Mouse (Mus musculus) embryonic facial prominence, embryonic 10.5 days (tissue): ENCODE results near the gene Mmp20. TPM values are rescaled to one million over a fixed set of nuclear protein-coding genes. Genes with fewer than 3 reads are reported as not detected.

Experiments
- DNase-seq: peaks from one replicate; pipeline ENCODE4 v3.0.0-alpha.2; 2017; ENCODE audit warnings: low spot score
- H3K27ac ChIP-seq: fragments of 300-500 bp; sonication (generic); replicated peaks from 2 replicates; pipeline ENCODE4 v1.5.1; 2016; ENCODE audit warnings: mild to moderate bottlenecking
- H3K27me3 ChIP-seq: fragments of 300-500 bp; sonication (generic); replicated peaks from 2 replicates; pipeline ENCODE4 v1.6.1; 2016; ENCODE audit warnings: low read depth, mild to moderate bottlenecking; ENCODE audit not compliant: poor library complexity, severe bottlenecking
- H3K36me3 ChIP-seq: fragments of 300-500 bp; sonication (generic); replicated peaks from 2 replicates; pipeline ENCODE4 v1.6.1; 2016; ENCODE audit warnings: mild to moderate bottlenecking, moderate library complexity
- H3K4me1 ChIP-seq: fragments of 300-500 bp; sonication (generic); 2 replicates; pipeline ENCODE4 v1.6.1; 2016
- H3K4me3 ChIP-seq: fragments of 300-500 bp; sonication (generic); 2 replicates; pipeline ENCODE4 v1.5.1; 2016; ENCODE audit warnings: mild to moderate bottlenecking, moderate library complexity
- H3K9me3 ChIP-seq: fragments of 300-500 bp; sonication (generic); 2 replicates; pipeline ENCODE4 v1.6.1; 2016; ENCODE audit warnings: mild to moderate bottlenecking
- WGBS: fragments of 180-500 bp; shearing (Covaris S2); methylation state at CpG from one replicate; pipeline ENCODE4 v1.1.7; 2016; 5-methylcytosine and 5-hydroxymethylcytosine counted together
- polyA plus RNA-seq: library from polyadenylated mRNA; unstranded; fragments of >200 nt; fragmentation: Nextera tagmentation; extraction: Ambion mirVana; gene quantifications from 2 replicates; pipeline ENCODE4 v1.2.1, GENCODE M21; 2016

Gene Mmp20
- polyA plus RNA-seq, 1 experiment from 2014 or later = not detected

DNA sequence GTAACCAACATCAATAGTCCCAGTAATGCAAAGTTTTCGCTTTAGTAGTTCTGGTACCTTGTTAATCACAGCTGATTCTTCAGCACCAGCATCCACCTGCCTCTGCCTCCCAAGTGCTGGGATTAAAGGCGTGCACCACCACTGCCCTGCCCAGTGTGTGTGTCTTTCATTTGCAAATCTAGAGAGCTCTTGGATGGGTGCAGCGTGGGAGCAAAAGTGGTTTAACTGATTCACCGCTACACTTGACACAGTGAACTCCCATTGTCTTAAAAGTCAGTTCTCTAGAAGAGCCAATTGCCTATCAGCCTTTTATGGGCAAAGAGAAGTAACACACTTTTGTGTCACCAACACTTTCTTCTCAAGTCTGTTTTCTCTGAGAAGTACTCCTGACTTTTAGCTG lies 83.2 kb downstream of the Mmp20 start:
- Histone ChIP-seq H3K36me3 (no peaks in the 10 kb centered on the region), H3K9me3 (no peaks in the 10 kb centered on the region), H3K27ac (no peak overlapping the region), H3K27me3 (no peaks in the 10 kb centered on the region), H3K4me3 (no peak overlapping the region), H3K4me1 (no peaks in the 10 kb centered on the region)
- 79% methylated on average over 4 of the region's 4 CpGs for WGBS
- DNase-seq = no peak

GRCm38 (mm10) chr9:7714062-7714907 lies 86.3 kb downstream of the Mmp20 start:
- no peak overlapping the region for H3K4me3 ChIP-seq
- no peaks in the 10 kb centered on the region for H3K27me3 ChIP-seq
- 44% methylated on average over 4 of the region's 4 CpGs for WGBS
- no peaks in the 10 kb centered on the region for H3K9me3 ChIP-seq
- H3K36me3 ChIP-seq = no peaks in the 10 kb centered on the region
- DNase-seq = peak; percentile 35
- H3K27ac ChIP-seq = no peak overlapping the region
- H3K4me1 ChIP-seq = no peaks in the 10 kb centered on the region

DNA sequence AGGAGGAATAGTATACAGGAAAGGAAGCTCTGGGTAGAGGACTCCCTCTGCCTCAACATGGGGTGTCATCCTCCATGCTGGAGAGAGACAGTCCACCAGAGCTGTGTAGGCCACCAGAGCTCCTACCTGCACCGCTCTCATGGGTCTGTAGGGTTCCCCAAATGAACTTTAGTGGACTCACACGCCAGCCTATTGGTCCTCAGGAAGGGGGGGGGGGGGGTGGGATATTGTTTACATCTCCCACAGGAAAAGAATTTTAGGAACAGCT lies 86.8 kb downstream of the Mmp20 start:
- whole genome bisulfite sequencing = 70% methylated on average over 2 of the region's 2 CpGs
- Histone ChIP-seq H3K4me1 (no peaks in the 10 kb centered on the region), H3K4me3 (no peak overlapping the region), H3K27ac (no peak overlapping the region), H3K27me3 (no peaks in the 10 kb centered on the region), H3K36me3 (no peaks in the 10 kb centered on the region), H3K9me3 (no peaks in the 10 kb centered on the region)
- DNase-seq = no peak

DNA sequence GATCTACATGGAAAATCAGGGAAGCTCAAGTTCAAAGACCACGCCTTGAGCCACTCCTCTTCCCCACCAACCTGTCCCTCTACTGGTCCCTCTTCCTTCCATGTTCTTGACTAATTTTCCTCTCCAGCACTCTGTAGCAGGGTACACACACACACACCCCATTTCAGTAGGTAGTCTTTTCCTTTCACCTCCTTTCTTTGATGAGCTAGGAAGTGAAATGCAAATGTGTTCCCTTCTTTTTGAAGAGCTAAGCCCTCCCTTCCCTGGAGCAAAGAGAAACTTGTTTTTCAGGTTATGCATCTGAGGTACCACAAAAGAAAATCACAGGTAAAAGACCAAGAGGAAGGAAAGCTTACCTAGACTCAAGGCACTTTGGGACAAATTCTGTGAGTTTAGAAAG lies 93.5 kb downstream of the Mmp20 start:
- H3K9me3 ChIP-seq = no peaks in the 10 kb centered on the region
- no peak overlapping the region for H3K27ac ChIP-seq
- no peak overlapping the region for H3K4me3 ChIP-seq
- WGBS = 92% methylated on average over 1 of the region's 1 CpGs
- no peaks in the 10 kb centered on the region for H3K4me1 ChIP-seq
- no peaks in the 10 kb centered on the region for H3K36me3 ChIP-seq
- H3K27me3 ChIP-seq = no peaks in the 10 kb centered on the region
- no peak for DNase-seq

Other genes with a start within 250 kb of the Mmp20 start
- not detected in 2 replicates for gene Mmp1b, start 240.2 kb upstream of the Mmp20 start, polyA plus RNA-seq
- not detected in 2 replicates for gene Mmp3, start 182.4 kb upstream of the Mmp20 start, polyA plus RNA-seq
- not detected in 2 replicates for gene Mmp10, start 125.9 kb upstream of the Mmp20 start, polyA plus RNA-seq
- not detected in 2 replicates for gene Mmp8, start 69.8 kb upstream of the Mmp20 start, polyA plus RNA-seq
- gene Mmp27, start 56.8 kb upstream of the Mmp20 start, polyA plus RNA-seq = not detected in 2 replicates
- not detected in 2 replicates for gene Mmp7, start 63.9 kb downstream of the Mmp20 start, polyA plus RNA-seq
- gene Tmem123, start 135.8 kb downstream of the Mmp20 start, polyA plus RNA-seq = 100 and 110 TPM in 2 replicates
- 30.3 and 35.9 TPM in 2 replicates for gene Birc2, start 208.8 kb downstream of the Mmp20 start, polyA plus RNA-seq
- gene Birc3, start 245.0 kb downstream of the Mmp20 start, polyA plus RNA-seq = 4.5 and 4.6 TPM in 2 replicates